Mouse (Mus musculus): Measurements from ENCODE around the gene Btf3.

Btf3 gene

DNA sequence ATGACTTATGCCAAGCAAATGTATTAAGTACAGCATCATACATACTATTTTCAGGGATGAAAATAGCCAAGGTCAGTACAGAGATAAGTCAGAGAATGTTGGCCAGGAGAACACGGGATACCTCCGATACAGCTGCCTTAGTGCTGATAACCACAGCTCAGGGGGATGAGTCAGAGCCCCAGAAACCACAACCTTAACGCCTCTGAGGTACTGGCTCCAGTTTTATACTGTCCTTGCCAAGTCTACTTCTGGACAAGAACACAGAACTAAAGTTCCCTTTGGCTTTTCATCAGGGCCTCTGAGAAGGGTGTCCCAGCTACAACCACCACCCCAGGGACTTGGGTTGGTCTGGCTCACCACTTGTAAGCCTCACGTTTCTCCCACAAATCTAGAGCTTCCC, 41.2 kb downstream of the Btf3 start:
- no peak for DNase-seq (ENCODE audit: low spot score in 2 of 2)

DNA sequence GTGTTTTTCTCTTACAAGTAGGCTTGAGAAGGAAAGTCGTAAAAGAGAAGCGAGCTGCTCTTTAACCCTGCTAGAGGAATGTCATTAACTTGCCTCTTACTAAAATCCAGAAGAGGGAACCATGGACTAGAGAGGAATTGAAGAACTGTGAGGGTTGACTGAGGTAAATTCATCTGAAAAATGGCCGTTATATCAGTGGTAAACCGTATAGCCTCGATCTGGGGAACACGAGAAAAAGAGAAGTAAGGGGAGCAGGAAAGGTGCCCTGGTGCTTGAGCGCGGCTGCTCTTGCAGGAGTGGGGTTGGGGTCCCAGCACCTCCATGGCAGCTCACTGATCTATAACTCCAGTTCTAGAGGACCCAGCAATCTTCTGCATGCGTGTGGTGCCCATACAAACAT, 42.8 kb downstream of the Btf3 start:
- no peak for DNase-seq (ENCODE audit: low spot score in 2 of 2)

DNA sequence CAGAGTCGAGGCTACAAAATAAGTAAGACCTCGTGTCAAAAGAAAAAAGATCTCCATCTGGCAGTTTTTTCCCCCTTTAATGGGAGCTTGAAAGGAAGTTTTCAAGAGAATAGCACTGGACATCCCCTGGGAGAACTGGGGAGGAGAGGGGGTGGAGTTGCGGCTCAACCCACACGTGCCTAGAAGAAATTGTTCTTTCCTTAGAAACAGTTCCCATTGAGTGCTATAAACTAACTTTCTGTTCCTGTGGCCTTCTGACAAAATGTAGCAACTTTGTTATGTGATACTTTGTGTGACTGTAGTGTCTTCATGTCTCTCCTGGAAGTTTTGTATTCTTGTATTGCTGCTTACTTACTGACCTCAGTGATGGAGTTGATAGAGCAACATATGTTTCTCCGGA, 52.7 kb downstream of the Btf3 start:
- DNase-seq (ENCODE audit: low spot score in 2 of 2): no peak

DNA sequence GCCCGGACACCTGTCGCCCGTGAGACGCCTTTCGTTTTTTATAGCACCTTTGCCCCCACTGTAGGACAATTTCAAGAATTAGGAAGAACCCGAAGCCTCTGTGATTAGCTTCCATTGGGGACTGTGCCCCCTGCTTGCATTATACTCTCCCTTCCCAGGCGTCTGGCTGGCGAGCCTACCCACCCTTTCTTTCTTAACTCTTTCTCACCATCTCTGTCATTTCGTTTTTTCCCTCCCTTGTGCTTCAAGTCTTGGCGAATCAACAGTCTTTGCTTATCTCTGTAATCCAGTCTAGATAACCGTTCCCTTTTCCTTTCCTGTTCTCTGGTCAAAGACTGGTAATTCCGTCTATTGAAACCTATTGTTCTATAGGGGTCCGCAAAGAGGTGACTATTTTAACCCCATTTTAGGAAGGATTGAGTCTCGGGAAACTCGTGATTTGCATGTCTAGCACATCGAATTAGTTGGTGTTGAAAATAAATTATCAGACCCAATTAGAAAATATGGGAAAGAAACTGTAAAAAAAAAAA, 53.3 kb downstream of the Btf3 start:
- DNase-seq (ENCODE audit: low spot score in 2 of 2): no peak

DNA sequence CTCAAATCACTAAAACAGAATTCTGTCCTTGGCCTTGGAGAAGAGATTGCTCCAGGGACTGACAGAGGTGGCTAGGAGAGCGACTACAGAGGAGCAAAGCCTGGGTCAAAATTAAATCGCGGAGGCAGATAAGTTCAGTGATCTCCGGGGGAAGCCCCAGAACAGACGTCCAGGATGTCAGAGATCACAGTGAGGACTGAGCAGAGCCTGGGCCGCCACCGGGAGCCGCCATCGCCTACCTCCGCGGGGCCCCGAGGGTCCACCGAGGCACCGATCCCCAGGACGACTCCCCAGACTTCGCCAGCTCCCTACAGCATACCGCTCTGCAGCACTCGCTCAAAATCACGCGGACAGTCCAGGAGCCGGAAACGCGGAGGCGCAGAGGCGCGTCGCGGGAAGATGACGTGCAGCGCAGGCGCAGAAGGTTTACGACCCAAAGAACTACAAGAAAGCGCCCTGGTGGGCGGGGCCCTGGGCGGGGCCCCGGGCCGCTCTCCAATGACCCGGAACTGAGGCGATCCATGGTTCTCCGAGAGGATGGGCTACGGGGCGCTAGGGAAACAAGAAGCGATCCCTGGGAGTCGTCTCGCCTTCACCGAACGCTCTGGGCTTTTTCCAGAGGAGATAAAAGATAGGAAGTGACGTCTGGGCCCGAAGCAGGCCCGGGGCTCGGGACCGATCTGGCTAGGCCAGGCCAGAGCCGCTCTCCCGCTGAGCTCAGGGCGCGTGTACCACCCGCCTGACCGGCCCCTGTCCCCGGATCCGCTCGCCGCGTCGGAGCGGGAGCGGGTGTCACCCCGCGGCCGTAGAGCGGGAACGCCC, 54.0 kb downstream of the Btf3 start, which contains the start of the genes Utp15 and Ankra2:
TSS of gene Utp15 (minus strand) at position 406 of the 822 bp plus-strand sequence.
TSS of gene Ankra2 (plus strand) at position 439 of the 822 bp plus-strand sequence.
- DNase-seq (ENCODE audit: low spot score in 2 of 2): peak; percentile 94 to 96
